Mouse (Mus musculus): ENCODE measurements at regions not wholly inside any gene's neighbourhood (a gene's known extent, or its start where the extent isn't known, plus 50 kb on each side); places are given as distances from the start of the nearest gene placed in this dataset.
A peak's percentile ranks its signal among the peaks of the same experiment; 100 is the strongest.
"Not testable (repeated sequence)": the region's sequence is repeated elsewhere in the genome, so short reads cannot be mapped to it uniquely, and the experiment has no call there.

DNA sequence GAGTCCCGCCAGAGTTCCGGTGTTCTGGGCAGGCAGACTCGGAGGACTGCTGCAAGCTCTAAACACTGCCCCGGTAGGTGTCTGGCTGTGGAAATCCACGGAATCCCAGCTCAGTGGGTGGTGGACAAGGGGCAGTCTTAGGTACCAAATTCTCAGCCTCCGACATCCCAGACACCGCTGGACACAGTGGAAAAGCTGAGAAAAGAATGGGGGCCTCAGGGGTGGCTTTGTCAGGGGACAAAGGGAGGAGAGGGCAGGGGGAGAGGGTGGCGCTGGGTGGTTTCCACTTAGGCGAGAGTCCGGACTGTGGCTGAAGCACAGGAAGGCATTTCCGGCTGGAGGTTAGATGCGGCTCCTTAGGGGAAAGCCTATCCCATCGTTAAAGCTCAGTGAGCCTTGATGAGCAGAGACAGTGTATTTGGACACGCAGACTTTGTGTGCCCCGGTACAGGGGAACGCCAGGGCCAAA lies 217.5 kb upstream of the Zpld1 start:
- DNase-seq: no peak

DNA sequence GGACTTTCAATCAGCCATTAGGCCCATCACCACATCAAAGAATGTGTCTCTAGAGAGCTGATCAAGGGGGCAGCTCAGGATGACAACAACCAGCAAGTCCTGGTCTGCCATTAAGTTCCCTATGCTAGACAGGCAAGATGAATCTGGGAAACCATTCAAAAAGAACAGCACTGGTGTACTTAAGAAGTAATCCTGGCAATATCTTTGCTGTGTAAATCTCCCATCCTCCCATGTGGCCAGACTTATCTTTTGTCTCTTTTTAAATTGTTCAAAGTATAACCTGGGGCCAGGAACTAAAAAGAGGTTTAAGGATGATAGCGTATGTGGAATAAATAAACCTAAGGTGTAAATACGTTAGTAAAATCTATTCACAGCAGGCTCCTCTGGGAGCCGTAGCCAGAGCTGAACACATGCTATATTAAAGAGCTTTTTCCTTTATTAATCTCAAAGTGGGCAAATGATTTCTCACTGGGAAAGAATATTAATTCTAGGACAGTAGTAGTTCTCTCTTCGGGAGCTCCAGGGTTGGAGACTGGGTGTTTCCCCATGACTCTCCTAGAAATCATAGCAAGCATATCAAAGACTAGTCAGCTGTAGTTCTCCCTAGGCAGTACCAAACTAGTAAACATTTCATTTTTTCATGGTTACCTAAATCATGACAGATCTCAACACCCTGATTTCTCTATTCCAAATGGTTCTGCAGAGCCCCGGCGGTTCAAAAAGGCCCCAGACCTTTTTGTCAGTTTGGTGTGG lies 216.8 kb upstream of the Zpld1 start:
- no peak for DNase-seq

- DNase-seq: peak; percentile 29
These were observed 207.1 kb upstream of the Zpld1 start for GRCm38 (mm10) chr16:55504796-55505413.

DNA sequence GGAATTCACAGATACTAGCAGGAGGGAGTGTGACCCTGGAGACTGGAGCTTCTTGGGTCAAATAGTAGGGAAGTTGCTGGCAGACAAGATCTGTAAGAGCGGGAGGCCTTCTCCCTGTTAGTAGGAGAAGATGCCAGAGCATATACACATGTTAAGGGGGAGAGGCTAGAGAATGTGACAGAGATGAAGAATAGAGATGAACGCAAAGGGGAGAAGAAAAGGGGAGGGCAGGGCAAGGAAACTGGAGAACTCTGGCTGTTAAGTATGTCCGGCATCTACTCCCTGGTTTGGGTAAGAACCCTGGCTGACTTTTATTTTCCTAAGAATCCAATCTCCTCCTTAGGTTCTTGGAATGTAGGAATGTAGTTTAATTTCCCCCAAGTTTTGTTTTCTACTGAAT lies 206.5 kb upstream of the Zpld1 start:
- DNase-seq: no peak

DNA sequence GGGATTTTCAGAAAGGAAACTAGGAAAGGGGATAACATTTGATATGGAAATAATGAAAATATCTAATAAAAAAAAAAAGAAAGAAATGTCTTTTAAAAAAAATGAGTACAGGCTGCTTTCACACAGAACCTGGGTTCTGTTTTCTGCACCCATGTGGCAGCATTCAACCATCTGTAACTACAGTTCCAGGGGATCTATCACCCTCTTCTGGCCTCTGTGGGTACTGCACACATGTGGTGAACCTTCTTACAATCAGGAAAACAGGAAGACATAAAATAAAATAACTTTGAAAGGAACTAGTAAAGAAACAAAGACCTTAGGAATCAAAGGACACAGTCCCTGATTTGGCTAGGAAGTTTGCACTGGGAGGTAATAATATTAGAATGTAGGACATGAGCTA lies 205.5 kb upstream of the Zpld1 start:
- peak; percentile 12 for DNase-seq

GRCm38 (mm10) chr16:55499831-55500230 lies 202.0 kb upstream of the Zpld1 start:
- DNase-seq: not testable (repeated sequence)

DNA sequence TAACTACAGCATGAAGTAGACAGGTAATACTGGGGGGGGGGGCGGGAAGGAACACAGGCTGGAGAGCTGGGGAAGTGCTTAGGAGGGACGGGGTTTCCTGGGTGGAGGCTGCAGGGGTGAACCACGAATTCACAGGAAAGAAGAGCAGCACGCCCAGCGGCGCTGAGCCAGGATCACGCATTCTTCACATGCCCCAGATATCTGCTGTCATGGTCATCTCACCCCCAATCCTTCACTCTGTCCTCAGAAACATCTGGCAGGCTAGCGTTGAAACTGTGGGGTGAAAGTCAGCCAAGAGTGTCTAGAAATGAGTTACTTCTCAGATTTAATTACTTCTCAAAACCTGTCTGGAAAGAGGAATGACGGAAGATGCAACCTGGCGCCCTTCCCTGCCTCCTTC lies 197.3 kb upstream of the Zpld1 start:
- peak; percentile 40 for DNase-seq

- DNase-seq: no peak
These were observed 196.4 kb upstream of the Zpld1 start for GRCm38 (mm10) chr16:55494162-55494561.

GRCm38 (mm10) chr16:55492111-55492510 lies 194.3 kb upstream of the Zpld1 start:
- DNase-seq: no peak

DNA sequence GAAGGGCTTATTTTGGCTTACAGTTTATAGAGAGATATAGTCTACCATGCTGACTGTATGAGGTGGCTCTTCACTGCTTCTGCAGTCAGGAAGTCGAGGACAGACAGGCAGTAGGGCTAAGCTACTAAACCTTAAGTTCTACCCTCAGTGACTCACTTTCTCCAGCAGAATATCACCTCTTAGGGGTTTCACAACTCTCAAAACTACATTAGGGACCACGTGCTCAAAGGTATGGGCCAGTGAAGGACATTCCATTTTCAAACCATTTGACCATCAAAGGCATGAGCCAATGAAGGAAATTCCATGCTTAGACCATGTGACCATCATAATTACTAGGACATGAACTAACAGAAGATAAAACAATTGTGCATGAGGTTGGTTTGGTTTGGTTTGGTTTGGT lies 186.6 kb upstream of the Zpld1 start:
- no peak for DNase-seq

GRCm38 (mm10) chr16:55480745-55481144 lies 183.0 kb upstream of the Zpld1 start:
- DNase-seq: no peak

DNA sequence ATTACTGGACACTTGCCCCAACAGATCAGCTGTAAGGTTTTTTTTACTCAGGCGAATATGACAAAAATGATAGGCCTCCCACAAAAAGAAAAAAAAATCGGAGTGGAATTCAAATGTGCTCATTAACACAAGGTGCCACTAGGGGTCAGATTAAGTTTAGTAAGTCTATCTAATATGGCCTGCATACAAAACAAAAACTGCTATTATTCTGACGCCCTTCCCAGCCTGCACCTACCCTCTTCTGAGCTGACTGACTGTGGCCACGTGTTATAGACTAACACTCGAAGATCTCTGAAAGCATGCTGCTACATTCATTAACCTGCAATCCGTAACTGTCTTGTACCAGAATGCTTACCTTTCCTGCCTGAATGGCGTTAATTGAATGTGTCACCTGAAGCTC lies 182.5 kb upstream of the Zpld1 start:
- peak; percentile 46 for DNase-seq

GRCm38 (mm10) chr16:55476544-55477208 lies 178.9 kb upstream of the Zpld1 start:
- DNase-seq: peak; percentile 83

GRCm38 (mm10) chr16:55474950-55475525 lies 177.3 kb upstream of the Zpld1 start:
- DNase-seq: no peak

DNA sequence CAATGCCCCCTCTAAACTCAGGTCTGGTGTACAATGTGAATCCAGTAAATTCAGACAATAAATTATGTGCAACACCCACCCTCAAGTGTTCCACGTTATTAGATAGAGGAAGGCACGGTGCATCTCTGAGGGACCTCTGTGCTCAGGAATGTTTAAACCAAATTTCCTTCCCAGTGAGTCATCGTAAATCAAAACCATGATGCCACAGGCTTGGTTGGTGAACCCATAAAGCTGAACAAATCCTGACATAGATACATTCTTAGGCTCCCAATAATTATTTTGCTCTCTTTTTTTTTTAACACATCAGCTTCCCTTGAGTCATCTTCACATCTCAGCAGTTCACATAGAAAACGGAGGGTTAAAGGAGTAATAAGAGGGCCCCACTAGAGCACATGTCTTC lies 173.6 kb upstream of the Zpld1 start:
- DNase-seq: no peak

DNA sequence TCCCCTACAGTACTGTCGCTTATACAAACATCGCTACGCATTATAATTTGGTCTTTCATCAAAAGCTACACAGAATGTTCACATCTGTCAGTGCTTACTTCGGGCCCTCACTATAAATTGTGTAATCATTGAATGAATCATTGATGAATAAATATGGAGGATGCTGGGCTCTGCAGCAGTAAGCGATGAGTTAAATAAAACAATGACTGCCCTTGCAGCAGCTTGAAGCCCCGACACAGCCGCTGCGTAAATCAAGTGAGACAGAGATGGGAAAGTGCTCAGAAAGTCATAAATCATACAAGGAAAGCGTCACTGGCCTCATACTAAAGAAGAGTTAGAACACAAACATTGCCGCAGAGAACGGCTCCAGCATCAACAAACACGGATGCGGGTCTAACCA lies 172.9 kb upstream of the Zpld1 start:
- no peak for DNase-seq

DNA sequence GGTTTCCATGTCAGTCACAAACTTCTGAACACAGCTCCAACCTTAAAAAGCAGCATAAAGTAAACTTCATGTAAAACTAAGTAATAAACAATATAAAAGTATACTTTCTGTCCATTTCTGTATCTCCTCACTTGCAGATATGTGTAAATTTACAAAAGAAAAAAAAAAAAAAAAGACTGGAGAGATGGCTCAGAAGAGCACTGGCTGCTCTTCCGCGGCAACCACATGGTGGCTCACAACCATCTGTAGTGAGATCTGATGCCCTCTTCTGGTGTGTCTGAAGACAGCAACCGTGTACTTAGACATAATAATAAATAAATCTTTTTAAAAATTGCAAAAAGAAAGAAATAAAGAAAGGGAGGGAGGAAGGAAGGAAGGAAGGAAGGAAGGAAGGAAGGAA lies 171.9 kb upstream of the Zpld1 start:
- no peak for DNase-seq

DNA sequence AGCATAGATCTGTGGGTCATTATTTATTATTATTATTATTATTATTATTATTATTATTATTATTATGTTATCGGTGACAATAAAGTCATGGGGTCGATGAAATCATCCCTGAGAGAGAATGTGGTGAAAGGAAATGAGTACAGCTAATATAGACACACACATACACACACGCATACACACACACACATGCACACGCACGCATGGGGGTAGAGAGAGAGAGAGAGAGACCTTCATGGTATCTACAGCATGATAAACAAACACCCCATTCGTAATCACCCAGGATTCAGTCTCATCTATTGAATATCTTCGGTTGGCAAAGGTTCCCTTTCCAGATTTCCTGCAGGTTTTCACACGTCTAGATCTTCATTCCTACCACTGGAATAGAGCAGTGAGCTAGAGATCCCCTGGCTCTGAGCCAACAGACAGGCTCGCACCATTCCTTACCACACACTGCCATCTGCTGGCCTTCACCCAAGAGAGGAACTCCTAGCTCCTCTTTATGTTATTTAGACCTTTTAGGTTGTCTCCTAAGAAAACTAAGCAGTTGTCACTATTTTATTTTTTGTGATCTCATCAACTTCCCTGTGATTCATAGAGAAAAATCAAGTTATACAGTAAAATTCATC lies 171.2 kb upstream of the Zpld1 start:
- peak; percentile 88 for DNase-seq

GRCm38 (mm10) chr16:55460519-55460918 lies 162.7 kb upstream of the Zpld1 start:
- peak; percentile 34 for DNase-seq

GRCm38 (mm10) chr16:55447581-55447980 lies 149.8 kb upstream of the Zpld1 start:
- no peak for DNase-seq

- no peak for DNase-seq
These were observed 145.2 kb upstream of the Zpld1 start for GRCm38 (mm10) chr16:55442821-55443581.

Measured in lung, postnatal 36 days (tissue).